In genomic region chr12:109595753-109596152, GRCm38 (mm10) we compare ENCODE assay signal across 8 mouse cellular contexts. TPM values are rescaled to one million over a fixed set of nuclear protein-coding genes. Genes with fewer than 3 reads are reported as not detected.
DNase-seq lines count a peak whose midpoint lies in the region; ATAC-seq and TF ChIP-seq lines count a peak whose summit lies in the region.

No protein-coding gene starts in this region.

- H3K9ac ChIP-seq in forebrain, embryonic 16.5 days (replicated peaks; ENCODE audit: low read depth, low read length) = no peak overlapping the region

- no peak for DNase-seq in forebrain, embryonic 10.5 days (ENCODE audit: extremely low spot score, low spot score)
- peak; percentile 22 for DNase-seq in brain, embryonic 18.5 days (ENCODE audit: low read depth, low spot score)
- peak; percentile 49 for DNase-seq in gastrocnemius, adult 18-20 months (ENCODE audit: low spot score)
- peak; percentile 27 for DNase-seq in kidney, adult 2 months
- DNase-seq in lung, postnatal 4 days = peak; percentile 62 to 71
- no peak for DNase-seq in spleen, postnatal 14 days (ENCODE audit: low spot score in 2 of 2)
- no peak for DNase-seq in left cerebral cortex, adult 18-20 months (ENCODE audit: low spot score in 2 of 2)

- no peak for TF ChIP-seq POLR2A in kidney, adult 2 months (IDR thresholded peaks at IDR 0.05; ENCODE audit: low read depth, low read length)

- no peak for ATAC-seq in forebrain, embryonic 16.5 days

- WGBS in forebrain, embryonic 10.5 days = 84% methylated on average over 6 of the region's 6 CpGs
- 48% methylated on average over 6 of the region's 6 CpGs for WGBS in forebrain, embryonic 16.5 days
- 33% methylated on average over 6 of the region's 6 CpGs for WGBS in kidney, adult 2 months

- no peak overlapping the region for H3K4me3 ChIP-seq in forebrain, embryonic 10.5 days
- H3K4me3 ChIP-seq in forebrain, embryonic 16.5 days (replicated peaks; ENCODE audit: low read length) = no peak overlapping the region
- no peak overlapping the region for H3K4me3 ChIP-seq in kidney, adult 2 months (ENCODE audit: insufficient read depth, low read depth, low read length)

- peaks cover 76% of the 10 kb centered on the region for H3K36me3 ChIP-seq in forebrain, embryonic 10.5 days (replicated peaks)
- H3K36me3 ChIP-seq in forebrain, embryonic 16.5 days (ENCODE audit: control insufficient read depth, insufficient read depth) = peaks cover 3% of the 10 kb centered on the region; the same call in 1 of the 2 replicates
- no peaks in the 10 kb centered on the region for H3K36me3 ChIP-seq in kidney, adult 2 months (ENCODE audit: control insufficient read depth, insufficient read depth, low read length)

- no peaks in the 10 kb centered on the region for H3K27me3 ChIP-seq in forebrain, embryonic 10.5 days (ENCODE audit: poor library complexity, severe bottlenecking)
- H3K27me3 ChIP-seq in forebrain, embryonic 16.5 days (replicated peaks; ENCODE audit: control insufficient read depth, insufficient read depth, low read length) = no peaks in the 10 kb centered on the region
- H3K27me3 ChIP-seq in kidney, adult 2 months (replicated peaks; ENCODE audit: control insufficient read depth, insufficient read depth, low read length) = no peaks in the 10 kb centered on the region

- no peak for TF ChIP-seq CTCF in kidney, adult 2 months (conservative IDR thresholded peaks at IDR 0.05; ENCODE audit: insufficient read depth, insufficient read length, low read depth, low read length)

- H3K4me2 ChIP-seq in forebrain, embryonic 16.5 days (ENCODE audit: low read length) = no peak overlapping the region

- peaks cover 15% of the 10 kb centered on the region; the same call in 1 of the 2 replicates for H3K9me3 ChIP-seq in forebrain, embryonic 10.5 days
- no peaks in the 10 kb centered on the region for H3K9me3 ChIP-seq in forebrain, embryonic 16.5 days (ENCODE audit: control insufficient read depth, low read length)

- peaks cover 14% of the 10 kb centered on the region for H3K4me1 ChIP-seq in forebrain, embryonic 10.5 days
- H3K4me1 ChIP-seq in forebrain, embryonic 16.5 days (replicated peaks; ENCODE audit: control insufficient read depth, insufficient read depth, low read length) = peaks cover 9% of the 10 kb centered on the region
- no peaks in the 10 kb centered on the region for H3K4me1 ChIP-seq in kidney, adult 2 months (ENCODE audit: control insufficient read depth, insufficient read depth, low read length)

- peak overlapping the region; percentile 44 for H3K27ac ChIP-seq in forebrain, embryonic 10.5 days
- no peak overlapping the region for H3K27ac ChIP-seq in forebrain, embryonic 16.5 days (ENCODE audit: low read length)
- H3K27ac ChIP-seq in kidney, adult 2 months (ENCODE audit: insufficient read depth, low read depth, low read length) = no peak overlapping the region

RNA-seq across cellular contexts. Expression of gene Rtl1, which starts 4.4 kb away (rescaled TPM):
- 1.0 TPM in 2 replicates for polyA plus RNA-seq in forebrain, embryonic 10.5 days (2016; fragmentation: Nextera tagmentation; extraction: Ambion mirVana)
- 0.72 and 1.2 TPM in 2 replicates for polyA plus RNA-seq in forebrain, embryonic 16.5 days (2015; fragmentation: Nextera tagmentation; extraction: Ambion mirVana)
- total RNA-seq in gastrocnemius, adult 18-20 months (2021) = not detected
- 0.02 and 0.07 TPM in 2 replicates for polyA plus RNA-seq in kidney, adult 2 months (2012; rRNA removed)
- under 1 TPM; 0.21 to 0.26 TPM for total RNA-seq in left cerebral cortex, adult 18-20 months (2021)

Comparison
In these comparisons a context has a peak if more than half of its experiments do, and no peak if none do; other contexts are left out.
1. DNase-seq: peak in brain, embryonic 18.5 days (single experiment), gastrocnemius, adult 18-20 months (single experiment), kidney, adult 2 months (single experiment) and lung, postnatal 4 days (2 of 2); none in forebrain, embryonic 10.5 days (single experiment), spleen, postnatal 14 days (0 of 2) and left cerebral cortex, adult 18-20 months (0 of 2).